Mouse (Mus musculus) spleen, adult 18-20 months (tissue): Measurements from ENCODE around the gene 4930453N24Rik.

Experiments used
- DNase-seq, 2 experiments: peaks; one replicate each; pipeline ENCODE4 v3.0.0; 2022; ENCODE audit warnings: mixed read lengths in 2 of 2

Gene 4930453N24Rik

DNA sequence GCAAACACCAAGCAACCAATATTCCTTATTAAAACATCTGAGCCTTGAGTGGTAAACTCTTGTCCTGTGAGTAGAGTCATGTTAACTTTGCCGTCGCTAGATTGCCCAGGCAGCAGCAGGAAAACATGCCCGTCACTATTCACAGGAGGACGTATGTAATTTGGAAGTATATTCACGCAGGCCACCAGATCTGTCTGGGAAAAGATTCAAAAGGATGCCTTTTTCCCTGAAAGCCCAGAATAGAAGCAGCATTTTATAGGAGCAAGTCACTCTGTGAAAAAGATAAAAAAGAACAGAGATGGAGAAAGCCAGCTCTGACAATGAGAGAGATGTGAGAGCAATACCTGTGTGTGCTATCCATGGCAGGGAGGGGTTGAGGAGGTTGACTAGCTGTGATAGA, 49.4 kb downstream of the 4930453N24Rik start:
- DNase-seq, result no peak

DNA sequence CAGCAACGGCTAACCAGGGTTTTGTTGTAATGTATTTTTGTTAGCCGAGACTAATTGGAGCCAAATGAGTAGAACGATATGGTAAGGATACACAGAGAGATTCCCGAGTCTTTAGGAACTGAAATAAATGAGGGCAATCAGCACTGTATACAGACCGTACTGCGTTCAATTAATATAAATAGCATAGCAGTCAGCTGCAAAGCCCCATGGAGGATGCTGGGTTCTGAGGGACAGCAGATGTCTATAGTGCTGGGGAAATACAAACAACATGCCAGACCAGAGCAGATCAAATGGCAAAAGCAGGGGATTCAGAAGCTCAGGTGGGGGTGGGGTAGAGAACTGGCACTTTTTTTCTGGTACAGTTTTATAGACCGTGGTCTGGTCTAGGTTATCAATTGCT, 51.9 kb downstream of the 4930453N24Rik start:
- no peak for DNase-seq

- DNase-seq, result no peak
Observed at GRCm38 (mm10) chr16:64717814-64718213, 53.1 kb downstream of the 4930453N24Rik start.

GRCm38 (mm10) chr16:64711816-64712215, 59.1 kb downstream of the 4930453N24Rik start:
- no peak for DNase-seq
